Comparison of ENCODE assay signal across 31 mouse cellular contexts in genomic region chr13:56383406-56383805, GRCm38 (mm10). TPM values are rescaled to one million over a fixed set of nuclear protein-coding genes. Genes with fewer than 3 reads are reported as not detected.
DNase-seq lines count a peak whose midpoint lies in the region; ATAC-seq lines count a peak whose summit lies in the region.
"Had no signal": no experiment of that assay in that cellular context is flagged by ENCODE, and none has a peak within 500 bp of the region (broad histone marks: within the 10 kb centered on the region; RNA-seq: fewer than 3 reads in every experiment).

No protein-coding gene starts in this region.

- 76% methylated on average over 3 of the region's 3 CpGs for WGBS in heart, embryonic 11.5 days (ENCODE audit: insufficient replicate concordance)
- WGBS in heart, embryonic 12.5 days, result 77% methylated on average over 3 of the region's 3 CpGs
- 62% methylated on average over 3 of the region's 3 CpGs for WGBS in limb, embryonic 15.5 days

- no peaks in the 10 kb centered on the region for H3K36me3 ChIP-seq in heart, embryonic 11.5 days (ENCODE audit: control insufficient read depth, insufficient read depth, low read length)
- H3K36me3 ChIP-seq in heart, embryonic 12.5 days, result no peaks in the 10 kb centered on the region
- no peaks in the 10 kb centered on the region for H3K36me3 ChIP-seq in limb, embryonic 15.5 days
- H3K36me3 ChIP-seq: embryonic facial prominence, embryonic 15.5 days; forebrain, embryonic 10.5 days; hindbrain, embryonic 12.5 days had no signal

- peak; percentile 96 for DNase-seq in heart, adult 11 months
- DNase-seq in heart, adult 9 months (ENCODE audit: low spot score in 2 of 2), result peak; percentile 32 to 34
- peak; percentile 53 for DNase-seq in gastrocnemius, postnatal 14 days
- DNase-seq in c-Kit-positive CD71-positive TER-119-positive erythroid progenitor cells, embryonic 14.5 days (ENCODE audit: low spot score), result no peak
- DNase-seq in left cerebral cortex, postnatal 25 days (ENCODE audit: low spot score in 2 of 2), result no peak
- DNase-seq: adrenal gland, adult 2 months; adrenal gland, postnatal 36 days; cerebellum, adult 11 months; cerebellum, adult 8-10 months; cerebellum, postnatal 14 days; embryo, embryonic 11 days; kidney, adult 8-10 months had no signal

- intact Hi-C loops in gastrocnemius, postnatal 14 days (cut with DNase I; ENCODE audit: low total_unique reads), result no loop called here
- intact Hi-C loops in left cerebral cortex, postnatal 25 days (cut with DNase I), result no loop called here

- H3K9ac ChIP-seq in heart, embryonic 11.5 days (ENCODE audit: low read depth, low read length), result no peak overlapping the region
- H3K9ac ChIP-seq in heart, embryonic 12.5 days, result no peak overlapping the region
- H3K9ac ChIP-seq in limb, embryonic 15.5 days, result no peak overlapping the region
- H3K9ac ChIP-seq: embryonic facial prominence, embryonic 15.5 days; hindbrain, embryonic 12.5 days had no signal

- H3K4me1 ChIP-seq in heart, embryonic 11.5 days (ENCODE audit: control insufficient read depth, insufficient read depth, low read length), result no peaks in the 10 kb centered on the region
- H3K4me1 ChIP-seq in heart, embryonic 12.5 days (replicated peaks), result no peaks in the 10 kb centered on the region
- peaks cover 29% of the 10 kb centered on the region for H3K4me1 ChIP-seq in limb, embryonic 15.5 days
- H3K4me1 ChIP-seq: hindbrain, embryonic 12.5 days had no signal

- no peak for ATAC-seq in heart, embryonic 11.5 days (replicated peaks; ENCODE audit: insufficient number of reproducible peaks, low FRiP score, low TSS enrichment)
- no peak for ATAC-seq in heart, embryonic 12.5 days (ENCODE audit: insufficient number of reproducible peaks, low FRiP score)
- no peak for ATAC-seq in limb, embryonic 15.5 days (ENCODE audit: insufficient number of reproducible peaks, low FRiP score, low TSS enrichment, low read depth)
- ATAC-seq: activated CD4-positive, CD25-positive, alpha-beta regulatory T cell, adult 4 months; forebrain, embryonic 14.5 days; hindbrain, embryonic 16.5 days; inflammation-experienced regulatory T-cells, adult 6 months; intestine, postnatal 0 days; Patski had no signal

- H3K27me3 ChIP-seq in heart, embryonic 11.5 days (ENCODE audit: control insufficient read depth, insufficient read depth, low read length), result no peaks in the 10 kb centered on the region
- H3K27me3 ChIP-seq in heart, embryonic 12.5 days (replicated peaks), result peaks cover 5% of the 10 kb centered on the region; the same call in 1 of the 2 replicates
- no peaks in the 10 kb centered on the region for H3K27me3 ChIP-seq in limb, embryonic 15.5 days
- H3K27me3 ChIP-seq: embryonic facial prominence, embryonic 15.5 days; hindbrain, embryonic 12.5 days; Patski had no signal

- H3K4me2 ChIP-seq in heart, embryonic 11.5 days, result no peak overlapping the region
- no peak overlapping the region for H3K4me2 ChIP-seq in heart, embryonic 12.5 days
- H3K4me2 ChIP-seq in limb, embryonic 15.5 days, result no peak overlapping the region
- H3K4me2 ChIP-seq: embryonic facial prominence, embryonic 15.5 days; hindbrain, embryonic 12.5 days had no signal

- H3K4me3 ChIP-seq in heart, embryonic 11.5 days (ENCODE audit: low read depth, low read length), result no peak overlapping the region
- H3K4me3 ChIP-seq in heart, embryonic 12.5 days, result no peak overlapping the region
- no peak overlapping the region for H3K4me3 ChIP-seq in limb, embryonic 15.5 days
- H3K4me3 ChIP-seq: embryonic facial prominence, embryonic 15.5 days; erythroblast, embryonic 14.5 days; forebrain, embryonic 10.5 days; hindbrain, embryonic 12.5 days had no signal

- H3K27ac ChIP-seq in heart, embryonic 11.5 days (ENCODE audit: low read depth, low read length), result no peak overlapping the region
- no peak overlapping the region for H3K27ac ChIP-seq in heart, embryonic 12.5 days (ENCODE audit: poor library complexity, severe bottlenecking)
- H3K27ac ChIP-seq in limb, embryonic 15.5 days, result 0 out of 2 replicates have a peak overlapping the region, but pooled peaks have one; percentile 11
- H3K27ac ChIP-seq: embryonic facial prominence, embryonic 15.5 days; forebrain, embryonic 10.5 days; hindbrain, embryonic 12.5 days had no signal

- no peaks in the 10 kb centered on the region for H3K9me3 ChIP-seq in heart, embryonic 11.5 days (replicated peaks; ENCODE audit: control insufficient read depth, low read length)
- H3K9me3 ChIP-seq in heart, embryonic 12.5 days (replicated peaks), result no peaks in the 10 kb centered on the region
- no peaks in the 10 kb centered on the region for H3K9me3 ChIP-seq in limb, embryonic 15.5 days
- H3K9me3 ChIP-seq: embryonic facial prominence, embryonic 15.5 days; forebrain, embryonic 10.5 days; hindbrain, embryonic 12.5 days had no signal

RNA-seq across cellular contexts. Expression of gene Gm3045, which starts 43.0 kb away (rescaled TPM):
- not detected in 2 replicates for polyA plus RNA-seq in heart, embryonic 11.5 days (2014; fragmentation: Nextera tagmentation; extraction: Ambion mirVana)
- not detected in 2 replicates for polyA plus RNA-seq in heart, embryonic 12.5 days (2016; fragmentation: Nextera tagmentation; extraction: Ambion mirVana)
- not detected for total RNA-seq in gastrocnemius, postnatal 14 days (2021)
- 0.10 and 0.19 TPM in 2 replicates for polyA plus RNA-seq in limb, embryonic 15.5 days (2015; fragmentation: Nextera tagmentation; extraction: Ambion mirVana)
- not detected for total RNA-seq in left cerebral cortex, postnatal 25 days (2021)
- total RNA-seq: adrenal gland, adult 2 months; adrenal gland, postnatal 36 days; CH12.LX; common myeloid progenitor, adult 5-6 weeks; heart, postnatal 25 days had no signal
- polyA plus RNA-seq: activated CD4-positive, CD25-positive, alpha-beta regulatory T cell, adult 4 months; adrenal gland, adult 2 months; embryonic facial prominence, embryonic 11.5 days; erythroblast, embryonic 14.5 days; forebrain, embryonic 10.5 days; forebrain, embryonic 14.5 days; gonadal fat pad, adult 2 months; heart, embryonic 14.5 days; hindbrain, embryonic 12.5 days; hindbrain, embryonic 16.5 days; inflammation-experienced regulatory T-cells, adult 6 months; intestine, postnatal 0 days; Patski had no signal

RNA-seq across cellular contexts. Expression of gene Slc25a48, which starts 54.7 kb away (rescaled TPM):
- polyA plus RNA-seq in heart, embryonic 11.5 days (2014; fragmentation: Nextera tagmentation; extraction: Ambion mirVana), result 0.04 TPM in 1 of 2 replicates, not detected in the other
- not detected in 2 replicates for polyA plus RNA-seq in heart, embryonic 12.5 days (2016; fragmentation: Nextera tagmentation; extraction: Ambion mirVana)
- under 1 TPM in 1 of 2 experiments, not detected in 1; 0.08 TPM for total RNA-seq in gastrocnemius, postnatal 14 days (2021)
- polyA plus RNA-seq in limb, embryonic 15.5 days (2015; fragmentation: Nextera tagmentation; extraction: Ambion mirVana), result 2.1 and 2.4 TPM in 2 replicates
- total RNA-seq in left cerebral cortex, postnatal 25 days (2021), result under 1 TPM in 1 of 2 experiments, not detected in 1; 0.14 TPM
- total RNA-seq: CH12.LX; common myeloid progenitor, adult 5-6 weeks had no signal
- polyA plus RNA-seq: activated CD4-positive, CD25-positive, alpha-beta regulatory T cell, adult 4 months; forebrain, embryonic 10.5 days; heart, embryonic 14.5 days; hindbrain, embryonic 12.5 days; inflammation-experienced regulatory T-cells, adult 6 months had no signal

Comparison
In these comparisons a context has a peak if more than half of its experiments do, and no peak if none do; other contexts are left out.
1. DNase-seq: peak in heart, adult 11 months (single experiment), heart, adult 9 months (2 of 2) and gastrocnemius, postnatal 14 days (single experiment); none in c-Kit-positive CD71-positive TER-119-positive erythroid progenitor cells, embryonic 14.5 days (single experiment) and left cerebral cortex, postnatal 25 days (0 of 2).